Mouse (Mus musculus) small intestine, adult 2 months (tissue): ENCODE data around the gene Slc35e3.

Source experiments
- CTCF ChIP-seq: fragments of 200-500 bp; IDR thresholded peaks from 2 replicates; pipeline ENCODE4 v1.5.1; 2012; ENCODE audit warnings: low read depth, mild to moderate bottlenecking, control low read depth, inconsistent platforms, low read length, moderate library complexity, mixed read lengths; ENCODE audit not compliant: insufficient replicate concordance, insufficient read length; ENCODE audit errors: extremely low read depth
- POLR2A ChIP-seq: fragments of 200-500 bp; IDR thresholded peaks from 2 replicates; pipeline ENCODE4 v1.6.1; 2012; ENCODE audit warnings: low read depth, mild to moderate bottlenecking, control low read depth, inconsistent platforms, low read length, moderate library complexity

DNA sequence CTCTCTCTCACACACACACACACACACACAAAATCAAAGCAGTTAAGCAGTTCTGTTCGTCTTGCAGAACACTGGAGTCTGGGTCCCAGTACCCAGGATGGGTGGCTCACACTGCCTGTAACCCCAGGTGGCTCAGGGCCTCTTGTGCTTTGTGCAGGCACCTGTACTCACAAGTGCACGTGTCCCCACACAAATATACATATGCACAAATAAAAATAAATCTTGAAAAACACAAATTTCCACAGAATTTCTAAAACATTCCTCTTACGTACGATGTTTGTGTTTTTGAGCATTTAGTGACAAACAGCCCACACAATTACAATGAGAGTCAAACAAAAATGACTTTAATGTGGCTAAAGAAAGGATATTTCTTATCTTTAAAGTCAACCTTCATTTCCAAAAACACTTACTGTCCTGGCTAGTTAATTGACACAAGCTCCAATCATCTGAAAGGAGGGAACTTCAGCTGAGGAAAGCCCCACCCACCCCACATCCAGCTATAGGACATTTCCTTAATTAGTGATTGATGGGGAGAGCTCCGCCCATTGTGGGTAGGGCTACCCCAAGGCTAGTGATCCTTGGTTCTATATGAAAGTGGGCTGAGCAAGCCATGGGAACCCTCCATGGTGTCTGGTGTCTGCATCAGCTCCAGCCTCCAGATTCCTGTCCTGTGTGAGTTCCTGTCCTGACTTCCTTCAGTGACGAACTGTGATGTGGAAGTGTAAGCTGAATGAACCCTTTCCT, 29.4 kb upstream of the Slc35e3 start:
- TF ChIP-seq CTCF (no peak), POLR2A (no peak)
